Mouse (Mus musculus) gastrocnemius, postnatal 10 days (tissue): ENCODE measurements around the gene Setdb2. TPM values are rescaled to one million over a fixed set of nuclear protein-coding genes. Genes with fewer than 3 reads are reported as not detected.

ENCODE experiments used
- DNase-seq: peaks from one replicate; pipeline ENCODE4 v3.0.0; 2021; ENCODE audit warnings: mixed read lengths
- total RNA-seq, 2 experiments: library from RNA; stranded (reverse); gene quantifications; 2 replicates each; pipeline ENCODE4 v1.2.3; 2021

Gene Setdb2
- total RNA-seq, 2 experiments from 2014 or later, result 5.5 to 6.8 TPM

DNA sequence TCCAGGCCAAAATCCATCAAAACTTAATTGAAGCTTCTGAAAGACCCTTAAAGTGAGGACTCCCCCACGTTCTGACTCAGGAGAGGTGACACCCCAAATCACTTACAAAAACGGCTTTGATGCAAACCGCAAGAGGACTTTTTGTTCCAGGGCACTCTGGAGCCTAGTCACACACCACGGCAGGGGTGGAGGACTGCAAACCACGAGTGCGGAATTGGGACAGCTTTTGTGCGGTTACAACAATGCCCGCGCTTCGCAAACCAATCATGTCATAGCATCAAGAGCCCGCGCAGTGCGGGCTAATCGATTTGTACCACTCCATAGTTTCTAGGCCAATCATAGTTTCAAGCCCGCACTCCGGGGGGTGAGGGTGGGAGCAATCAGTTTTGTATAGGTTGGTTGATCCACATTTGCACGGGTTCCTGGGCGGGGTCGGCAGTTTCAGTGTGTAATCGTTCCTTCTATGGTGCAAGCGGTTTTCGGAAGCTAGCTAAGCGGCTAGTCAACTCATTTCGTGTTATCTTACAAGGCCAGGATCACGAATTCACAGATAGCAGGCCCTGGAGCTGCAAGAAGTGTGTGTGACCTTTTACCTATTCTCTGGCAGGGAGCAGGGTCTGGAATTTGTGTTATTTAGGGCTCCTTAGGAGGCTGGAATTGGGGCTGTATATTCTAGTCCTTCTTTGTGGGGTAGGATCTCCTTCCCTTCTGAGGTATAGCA lies 70.2 kb downstream of the Setdb2 start:
- DNase-seq, result no peak

DNA sequence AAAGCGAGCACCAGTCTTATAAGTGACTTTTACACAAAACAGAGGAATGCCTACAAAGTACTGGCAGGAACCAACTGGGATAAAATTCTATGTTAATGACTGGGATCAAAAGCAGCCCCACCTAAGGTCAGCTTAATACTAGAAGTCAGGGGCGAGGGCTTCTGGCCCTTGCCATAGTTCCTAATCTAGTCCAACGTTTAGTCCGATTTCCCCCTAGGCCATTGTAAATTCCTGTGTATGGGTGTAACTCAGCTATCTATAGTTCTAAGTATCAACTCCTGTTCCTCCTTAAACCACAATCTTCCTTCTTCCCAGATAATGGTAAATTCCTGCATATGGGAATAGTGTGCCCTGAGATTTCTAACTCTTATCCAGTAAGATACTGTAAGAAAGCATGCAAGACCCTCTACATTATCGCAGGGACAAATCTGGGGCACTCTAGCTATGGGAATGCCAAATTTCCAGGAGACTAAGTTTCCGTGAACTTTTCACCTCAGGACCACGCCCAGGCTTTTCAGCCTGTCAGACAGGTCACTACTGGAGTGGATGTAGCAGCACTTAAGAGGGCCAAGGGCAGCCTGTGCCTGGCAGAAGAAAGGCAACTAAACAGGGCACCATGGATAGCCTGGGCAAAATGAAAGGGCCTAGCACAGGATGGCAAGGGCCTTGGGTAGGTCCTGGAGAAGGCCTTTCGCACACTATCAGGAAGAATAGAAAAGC lies 74.1 kb downstream of the Setdb2 start:
- no peak for DNase-seq

DNA sequence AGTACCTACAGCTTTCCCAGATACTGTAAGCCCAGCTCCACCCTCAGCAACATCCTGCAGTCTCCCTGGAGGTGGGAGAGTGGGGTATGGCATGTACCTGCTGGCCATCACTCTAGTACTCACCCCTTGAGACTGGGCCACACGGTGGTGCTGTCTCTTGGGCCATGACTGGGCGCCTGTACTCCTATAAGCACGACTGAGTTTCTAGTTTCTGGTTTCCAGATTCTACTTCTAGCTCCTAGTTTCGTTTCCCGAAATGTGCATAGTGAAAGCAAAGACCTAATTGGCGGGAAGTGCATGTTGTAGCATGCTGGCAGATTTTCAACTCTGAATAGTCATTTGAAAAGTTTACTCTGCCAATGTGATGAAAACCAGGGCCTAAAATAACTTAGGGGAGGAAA lies 75.4 kb downstream of the Setdb2 start, which contains the start of gene Phf11d:
Gene Phf11d, minus strand, starts transcription at position 227 of the 401 bp plus-strand sequence.
- peak; percentile 11 for DNase-seq

Other genes with a start within 250 kb of the Setdb2 start
- 10 to 100 TPM; 14.4 to 18.3 TPM for gene Rcbtb1, start 239.7 kb downstream of the Setdb2 start, total RNA-seq
- not detected for gene Gm6904, start 180.7 kb downstream of the Setdb2 start, total RNA-seq
- not detected for gene Phf11a, start 143.4 kb downstream of the Setdb2 start, total RNA-seq
- gene Phf11b, start 99.5 kb downstream of the Setdb2 start, total RNA-seq, result under 1 TPM in 1 of 2 experiments, not detected in 1; 0.28 TPM
- gene Phf11d, start 75.4 kb downstream of the Setdb2 start, total RNA-seq, result 1 to 10 TPM; 1.6 to 2.2 TPM
- gene Phf11c, start 45.5 kb downstream of the Setdb2 start, total RNA-seq, result under 1 TPM; 0.42 to 0.52 TPM
- gene Cab39l, start 88 bp upstream of the Setdb2 start, total RNA-seq, result 10 to 100 TPM; 14.0 to 16.6 TPM
- 10 to 100 TPM; 19.4 to 25.5 TPM for gene Cdadc1, start 157.1 kb upstream of the Setdb2 start, total RNA-seq
- 10 to 100 TPM; 69.9 to 72.4 TPM for gene Shisa2, start 184.4 kb upstream of the Setdb2 start, total RNA-seq